Comparison of ENCODE assay signal across 8 mouse cellular contexts in genomic region chr11:117330951-117331254, GRCm38 (mm10).
DNase-seq lines count a peak whose midpoint lies in the region; ATAC-seq and TF ChIP-seq lines count a peak whose summit lies in the region.

No protein-coding gene starts in this region.

- no peak overlapping the region for H3K4me3 ChIP-seq in left cerebral cortex, adult 2 months
- H3K4me3 ChIP-seq in embryonic fibroblast, embryonic 13.5 days (ENCODE audit: insufficient read depth, low read length): no peak overlapping the region
- H3K4me3 ChIP-seq in limb, embryonic 12.5 days (replicated peaks): peak overlapping the region; percentile 60; the same call in 1 of the 2 replicates
- H3K4me3 ChIP-seq in neural tube, embryonic 14.5 days (ENCODE audit: low read depth, low read length): peak overlapping the region; percentile 44; the same call in 1 of the 2 replicates

- peak overlapping the region; percentile 37; the same call in 1 of the 2 replicates for H3K9ac ChIP-seq in limb, embryonic 12.5 days (replicated peaks)
- H3K9ac ChIP-seq in neural tube, embryonic 14.5 days (replicated peaks; ENCODE audit: low read depth, low read length): peak overlapping the region; percentile 79; the same call in 1 of the 2 replicates

- intact Hi-C loops in left cerebral cortex, adult 2 months (cut with DNase I): no loop called here

- ATAC-seq in limb, embryonic 12.5 days (ENCODE audit: insufficient number of reproducible peaks, insufficient read depth, low FRiP score, low TSS enrichment, low read depth): no peak
- ATAC-seq in neural tube, embryonic 14.5 days (ENCODE audit: low read depth): no peak
- ATAC-seq in frontal cortex, adult (ENCODE audit: low TSS enrichment): no peak

- peak overlapping the region; percentile 67 for H3K4me2 ChIP-seq in limb, embryonic 12.5 days
- H3K4me2 ChIP-seq in neural tube, embryonic 14.5 days (ENCODE audit: low read depth, low read length): peak overlapping the region; percentile 58

- peaks cover 10% of the 10 kb centered on the region for H3K36me3 ChIP-seq in limb, embryonic 12.5 days
- no peaks in the 10 kb centered on the region for H3K36me3 ChIP-seq in neural tube, embryonic 14.5 days (ENCODE audit: control insufficient read depth, insufficient read depth, low read length)

- 35% methylated on average over 7 of the region's 7 CpGs for WGBS in limb, embryonic 12.5 days
- 38% methylated on average over 7 of the region's 7 CpGs for WGBS in neural tube, embryonic 14.5 days

- H3K9me3 ChIP-seq in limb, embryonic 12.5 days: no peaks in the 10 kb centered on the region
- no peaks in the 10 kb centered on the region for H3K9me3 ChIP-seq in neural tube, embryonic 14.5 days (ENCODE audit: control insufficient read depth, low read length)

- H3K27ac ChIP-seq in left cerebral cortex, adult 2 months: peak overlapping the region; percentile 81; the same call in 1 of the 2 replicates
- H3K27ac ChIP-seq in embryonic fibroblast, embryonic 13.5 days (ENCODE audit: insufficient read depth, low read length): peak overlapping the region; percentile 81
- H3K27ac ChIP-seq in limb, embryonic 12.5 days: peak overlapping the region; percentile 96
- H3K27ac ChIP-seq in neural tube, embryonic 14.5 days (ENCODE audit: low read depth, low read length): peak overlapping the region; percentile 88

- no peak for TF ChIP-seq POLR2A in embryonic fibroblast, embryonic 13.5 days (IDR thresholded peaks at IDR 0.05; ENCODE audit: low read depth, low read length)

- peaks cover 32% of the 10 kb centered on the region for H3K4me1 ChIP-seq in embryonic fibroblast, embryonic 13.5 days (ENCODE audit: control insufficient read depth, insufficient read depth, low read length)
- peaks cover 68% of the 10 kb centered on the region for H3K4me1 ChIP-seq in limb, embryonic 12.5 days (replicated peaks)
- peaks cover 44% of the 10 kb centered on the region for H3K4me1 ChIP-seq in neural tube, embryonic 14.5 days (ENCODE audit: control insufficient read depth, insufficient read depth, low read length)

- no peak for DNase-seq in left cerebral cortex, adult 2 months (ENCODE audit: extremely low spot score in 1 of 2, low spot score in 2 of 2)
- DNase-seq in left cerebral cortex, adult 18-20 months (ENCODE audit: low spot score in 2 of 2): no peak
- no peak for DNase-seq in frontal cortex, postnatal 36 days (ENCODE audit: low spot score in 2 of 2)
- no peak for DNase-seq in thymus, postnatal 10 days (ENCODE audit: low spot score in 2 of 2)

- H3K27me3 ChIP-seq in limb, embryonic 12.5 days: no peaks in the 10 kb centered on the region
- no peaks in the 10 kb centered on the region for H3K27me3 ChIP-seq in neural tube, embryonic 14.5 days (ENCODE audit: control insufficient read depth, insufficient read depth, low read length)

- no peak for TF ChIP-seq CTCF in left cerebral cortex, adult 2 months (IDR thresholded peaks at IDR 0.05)
- TF ChIP-seq CTCF in embryonic fibroblast, embryonic 13.5 days (IDR thresholded peaks at IDR 0.05; ENCODE audit: borderline replicate concordance, insufficient read depth, low read length): no peak

Comparison
In these comparisons a context has a peak if more than half of its experiments do, and no peak if none do; other contexts are left out.
1. H3K4me3 ChIP-seq: peak in limb, embryonic 12.5 days (single experiment) and neural tube, embryonic 14.5 days (single experiment); none in left cerebral cortex, adult 2 months (single experiment) and embryonic fibroblast, embryonic 13.5 days (single experiment).
2. Peak in every context shown above with its lines, with median percentiles within 50 percentile points of each other: H3K27ac ChIP-seq.